Mouse (Mus musculus) ES-E14 (cell line): ENCODE data around the gene Shroom3. TPM values are rescaled to one million over a fixed set of nuclear protein-coding genes. Genes with fewer than 3 reads are reported as not detected.

Experiments
- DNase-seq: peaks from one replicate; pipeline ENCODE4 v3.0.0-alpha.2; 2013; ENCODE audit warnings: low read depth, low spot score
- H3K27ac ChIP-seq: 2 replicates; pipeline ENCODE4 v1.5.1; 2012; ENCODE audit warnings: low read depth, mild to moderate bottlenecking, low read length, moderate library complexity, mixed read lengths; ENCODE audit not compliant: poor library complexity, insufficient read depth, severe bottlenecking
- H3K36me3 ChIP-seq: 2 replicates; pipeline ENCODE4 v1.6.1; 2012; ENCODE audit warnings: mild to moderate bottlenecking, low read length, moderate library complexity, mixed read lengths; ENCODE audit not compliant: control insufficient read depth, poor library complexity, insufficient read depth, severe bottlenecking
- H3K4me1 ChIP-seq, 2 experiments: fragments of 150-350 bp in 1 of 2; sonication (generic) in 1 of 2; 2 replicates each; pipeline ENCODE4 v1.6.1; 2012; ENCODE audit warnings: low read length in 2 of 2, mild to moderate bottlenecking in 1 of 2, mixed read lengths in 1 of 2; ENCODE audit not compliant: control insufficient read depth in 2 of 2, insufficient read depth in 2 of 2, poor library complexity in 1 of 2
- H3K4me3 ChIP-seq, 2 experiments: fragments of 150-350 bp in 1 of 2; sonication (generic) in 1 of 2; 2 replicates each; pipeline ENCODE4 v1.5.1; 2012; ENCODE audit warnings: low read length in 2 of 2, low read depth in 1 of 2, mild to moderate bottlenecking in 1 of 2, mixed read lengths in 1 of 2; ENCODE audit not compliant: insufficient read depth in 1 of 2, poor library complexity in 1 of 2, severe bottlenecking in 1 of 2
- H3K9ac ChIP-seq: 2 replicates; pipeline ENCODE4 v1.6.1; 2012; ENCODE audit warnings: low read depth, mild to moderate bottlenecking, low read length, mixed read lengths; ENCODE audit not compliant: poor library complexity, insufficient read depth, severe bottlenecking
- H3K9me3 ChIP-seq: fragments of 150-350 bp; sonication (generic); 2 replicates; pipeline ENCODE4 v1.6.1; 2012; ENCODE audit warnings: low read depth, mild to moderate bottlenecking, low read length; ENCODE audit not compliant: control insufficient read depth, insufficient read depth
- CHD2 ChIP-seq: IDR thresholded peaks from 2 replicates; pipeline ENCODE4 v1.6.1; 2014; ENCODE audit warnings: mild to moderate bottlenecking, low read depth, low read length, inconsistent platforms
- HCFC1 ChIP-seq: IDR thresholded peaks from 2 replicates; pipeline ENCODE4 v1.6.1; 2012; ENCODE audit warnings: low read length, inconsistent platforms, borderline replicate concordance; ENCODE audit not compliant: insufficient read depth
- MAFK ChIP-seq: IDR thresholded peaks from 2 replicates; pipeline ENCODE4 v1.6.1; 2014; ENCODE audit warnings: mild to moderate bottlenecking, low read depth, low read length, inconsistent platforms; ENCODE audit not compliant: insufficient read depth
- ZC3H11A ChIP-seq: IDR thresholded peaks from 2 replicates; pipeline ENCODE4 v1.6.1; 2012; ENCODE audit warnings: low read depth, mild to moderate bottlenecking, inconsistent platforms, low read length, borderline replicate concordance
- ZNF384 ChIP-seq: IDR thresholded peaks from 2 replicates; pipeline ENCODE4 v1.6.1; 2012; ENCODE audit warnings: low read depth, low read length, inconsistent platforms
- in situ Hi-C, 2 experiments: fragments of 600-800 bp; cut with MboI; formaldehyde crosslinking; loops; one replicate each; pipeline ENCODE4 v1.15.1; 2025; ENCODE audit warnings: low sequenced_read_pairs in 2 of 2, inconsistent platforms in 1 of 2; ENCODE audit not compliant: unreplicated experiment in 2 of 2
- total RNA-seq: library from RNA; depleted of rRNA; stranded (reverse); fragments of 300-350 nt; gene quantifications from 2 replicates; pipeline ENCODE4 v1.2.3, GENCODE M21; 2012

Shroom3 gene
- total RNA-seq, 1 experiment = 34.1 TPM

DNA sequence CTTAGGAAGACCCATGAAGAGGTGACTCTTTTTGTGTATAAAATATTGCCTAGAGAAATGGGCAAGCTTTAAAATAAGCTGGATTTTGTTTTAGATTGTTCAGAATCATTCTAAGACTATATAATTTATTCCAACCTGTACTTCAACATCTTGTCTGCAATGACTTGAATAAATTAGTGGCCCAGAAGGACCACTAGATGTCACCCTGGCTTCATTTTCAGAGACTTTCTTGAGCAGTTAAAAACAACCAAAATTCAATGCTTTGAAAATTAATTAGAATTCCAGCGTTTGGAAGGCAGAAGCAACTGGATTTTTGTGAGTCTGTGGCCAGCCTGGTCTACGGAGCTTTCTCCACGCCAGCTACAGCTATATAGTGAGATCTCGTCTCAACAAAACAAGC is 3.8 kb upstream of the Shroom3 start:
- DNase-seq = no peak

GRCm38 (mm10) chr5:92681861-92682260 is 1.4 kb upstream of the Shroom3 start:
- in situ Hi-C loops = no loop called here

More for the DNA sequence above, 3.8 kb upstream of the Shroom3 start:
- Histone ChIP-seq H3K4me1 (peaks cover 3 to 8% of the 10 kb centered on the region in 2 experiments), H3K9ac (no peak overlapping the region), H3K27ac (no peak overlapping the region), H3K9me3 (no peaks in the 10 kb centered on the region), H3K4me3 (no peak overlapping the region), H3K36me3 (no peaks in the 10 kb centered on the region)
- in situ Hi-C loops = no loop called here
- TF ChIP-seq MAFK (no peak), CHD2 (no peak), ZNF384 (no peak), HCFC1 (no peak), ZC3H11A (peak; percentile 64; the same call in 1 of the 2 replicates)

GRCm38 (mm10) chr5:92682621-92683348 is 450 bp upstream of the Shroom3 start:
- peak overlapping the region; percentile 47 to 73 for H3K4me3 ChIP-seq
- DNase-seq = peak; percentile 58
- peak overlapping the region; percentile 83; the same call in 1 of the 2 replicates for H3K27ac ChIP-seq
- in situ Hi-C loops = no loop called here
- TF ChIP-seq ZC3H11A (no peak), ZNF384 (peak; percentile 98)
- no peaks in the 10 kb centered on the region for H3K9me3 ChIP-seq
- H3K36me3 ChIP-seq = no peaks in the 10 kb centered on the region
- peaks cover 3 to 5% of the 10 kb centered on the region in 2 experiments; a peak in 3 of 4 replicates for H3K4me1 ChIP-seq
- H3K9ac ChIP-seq = peak overlapping the region; percentile 68; the same call in 1 of the 2 replicates

More at GRCm38 (mm10) chr5:92681861-92682260, 1.4 kb upstream of the Shroom3 start:
- Histone ChIP-seq H3K9me3 (no peaks in the 10 kb centered on the region), H3K4me3 (no peak overlapping the region), H3K4me1 (peaks cover 3 to 5% of the 10 kb centered on the region in 2 experiments; a peak in 3 of 4 replicates), H3K36me3 (no peaks in the 10 kb centered on the region), H3K9ac (no peak overlapping the region), H3K27ac (no peak overlapping the region)
- DNase-seq = no peak
- TF ChIP-seq ZC3H11A (no peak), MAFK (no peak), ZNF384 (no peak), CHD2 (no peak), HCFC1 (no peak)

GRCm38 (mm10) chr5:92683871-92684475 is 738 bp downstream of the Shroom3 start:
- Histone ChIP-seq H3K36me3 (no peaks in the 10 kb centered on the region), H3K9me3 (no peaks in the 10 kb centered on the region), H3K9ac (no peak overlapping the region), H3K4me3 (peak overlapping the region; percentile 47 to 73; a peak in 3 of 4 replicates), H3K27ac (no peak overlapping the region; the same call in 1 of the 2 replicates), H3K4me1 (peaks cover 3 to 5% of the 10 kb centered on the region in 2 experiments; a peak in 3 of 4 replicates)
- TF ChIP-seq CHD2 (no peak), ZNF384 (peak; percentile 80; the same call in 1 of the 2 replicates), ZC3H11A (no peak)
- DNase-seq = no peak
- in situ Hi-C loops = no loop called here
